Mouse (Mus musculus): ENCODE measurements around the gene Ttyh1. TPM values are rescaled to one million over a fixed set of nuclear protein-coding genes. Genes with fewer than 3 reads are reported as not detected.

The Ttyh1 gene
- polyA plus RNA-seq, 1 experiment from 2014 or later = 1.1 TPM

GRCm38 (mm10) chr7:4148341-4149208, 29.4 kb downstream of the Ttyh1 start:
- H3K36me3 ChIP-seq (ENCODE audit: insufficient read depth, low read length) = peaks cover 38% of the 10 kb centered on the region
- H3K4me3 ChIP-seq (ENCODE audit: low read depth, low read length) = peak overlapping the region; percentile 76
- H3K9ac ChIP-seq (replicated peaks; ENCODE audit: low read depth) = peak overlapping the region; percentile 79
- H3K27me3 ChIP-seq (replicated peaks; ENCODE audit: insufficient read depth, low read length) = no peaks in the 10 kb centered on the region
- H3K4me2 ChIP-seq (replicated peaks; ENCODE audit: low read depth, low read length) = peak overlapping the region; percentile 84
- ATAC-seq = peak; percentile 10
- WGBS = 27% methylated on average over 18 of the region's 18 CpGs
- no peaks in the 10 kb centered on the region for H3K9me3 ChIP-seq (ENCODE audit: low read length)
- peak; percentile 76 for DNase-seq (ENCODE audit: low spot score)
- TF ChIP-seq CTCF (IDR thresholded peaks at IDR 0.05) (no peak), EP300 (IDR thresholded peaks at IDR 0.05) (no peak)
- peak overlapping the region; percentile 99 for H3K27ac ChIP-seq (ENCODE audit: low read length)
- peaks cover 6% of the 10 kb centered on the region; the same call in 1 of the 2 replicates for H3K4me1 ChIP-seq (ENCODE audit: insufficient read depth, low read depth, low read length)

- H3K4me1 ChIP-seq (ENCODE audit: insufficient read depth, low read depth, low read length) = peaks cover 6% of the 10 kb centered on the region; the same call in 1 of the 2 replicates
- H3K9ac ChIP-seq (replicated peaks; ENCODE audit: low read depth) = peak overlapping the region; percentile 79
- no peaks in the 10 kb centered on the region for H3K9me3 ChIP-seq (ENCODE audit: low read length)
- no peaks in the 10 kb centered on the region for H3K27me3 ChIP-seq (replicated peaks; ENCODE audit: insufficient read depth, low read length)
- TF ChIP-seq EP300 (IDR thresholded peaks at IDR 0.05) (no peak; the same call in 1 of the 2 replicates), CTCF (IDR thresholded peaks at IDR 0.05) (no peak)
- peak overlapping the region; percentile 84 for H3K4me2 ChIP-seq (replicated peaks; ENCODE audit: low read depth, low read length)
- WGBS = under 1% methylated on average over 64 of the region's 64 CpGs
- peak overlapping the region; percentile 76 for H3K4me3 ChIP-seq (ENCODE audit: low read depth, low read length)
- peaks cover 30% of the 10 kb centered on the region for H3K36me3 ChIP-seq (ENCODE audit: insufficient read depth, low read length)
- peak; percentile 97 for DNase-seq (ENCODE audit: low spot score)
- peak overlapping the region; percentile 99 for H3K27ac ChIP-seq (ENCODE audit: low read length)
- peak; percentile 83 for ATAC-seq
These were observed 30.2 kb downstream of the Ttyh1 start for GRCm38 (mm10) chr7:4149209-4150054.

GRCm38 (mm10) chr7:4150059-4150541, 30.9 kb downstream of the Ttyh1 start, which contains the start of gene Leng9:
Gene Leng9 (minus strand): TSS chr7:4150374.
- Histone ChIP-seq H3K4me1 (ENCODE audit: insufficient read depth, low read depth, low read length) (peaks cover 6% of the 10 kb centered on the region; the same call in 1 of the 2 replicates), H3K27me3 (replicated peaks; ENCODE audit: insufficient read depth, low read length) (no peaks in the 10 kb centered on the region), H3K4me3 (ENCODE audit: low read depth, low read length) (peak within 1 kb of the TSS; percentile 76), H3K27ac (ENCODE audit: low read length) (peak within 1 kb of the TSS; percentile 99), H3K4me2 (replicated peaks; ENCODE audit: low read depth, low read length) (peak within 1 kb of the TSS; percentile 84), H3K9ac (replicated peaks; ENCODE audit: low read depth) (peak within 1 kb of the TSS; percentile 79), H3K36me3 (ENCODE audit: insufficient read depth, low read length) (peaks cover 23% of the 10 kb centered on the region), H3K9me3 (ENCODE audit: low read length) (no peaks in the 10 kb centered on the region)
- TF ChIP-seq EP300 (IDR thresholded peaks at IDR 0.05) = no peak
- no peak for TF ChIP-seq CTCF (IDR thresholded peaks at IDR 0.05)
- DNase-seq (ENCODE audit: low spot score) (peak; percentile 64), ATAC-seq (peak; percentile 40)
- WGBS = 1% methylated on average over 14 of the region's 14 CpGs

- peaks cover 6% of the 10 kb centered on the region; the same call in 1 of the 2 replicates for H3K4me1 ChIP-seq (ENCODE audit: insufficient read depth, low read depth, low read length)
- no peak overlapping the region for H3K9ac ChIP-seq (replicated peaks; ENCODE audit: low read depth)
- H3K36me3 ChIP-seq (ENCODE audit: insufficient read depth, low read length) = peaks cover 17% of the 10 kb centered on the region
- H3K9me3 ChIP-seq (ENCODE audit: low read length) = no peaks in the 10 kb centered on the region
- H3K4me3 ChIP-seq (ENCODE audit: low read depth, low read length) = peak overlapping the region; percentile 76
- 13% methylated on average over 14 of the region's 14 CpGs for WGBS
- H3K27me3 ChIP-seq (replicated peaks; ENCODE audit: insufficient read depth, low read length) = no peaks in the 10 kb centered on the region
- H3K27ac ChIP-seq (ENCODE audit: low read length) = peak overlapping the region; percentile 99; the same call in 1 of the 2 replicates
- TF ChIP-seq CTCF (IDR thresholded peaks at IDR 0.05) = no peak
- TF ChIP-seq EP300 (IDR thresholded peaks at IDR 0.05) = no peak
- H3K4me2 ChIP-seq (replicated peaks; ENCODE audit: low read depth, low read length) = peak overlapping the region; percentile 84
- DNase-seq (ENCODE audit: low spot score) = peak; percentile 70
- peak; percentile 16; the same call in 1 of the 2 replicates for ATAC-seq
These were observed 31.6 kb downstream of the Ttyh1 start for GRCm38 (mm10) chr7:4150811-4151221.

- 29% methylated on average over 22 of the region's 22 CpGs for WGBS
- Histone ChIP-seq H3K4me3 (ENCODE audit: low read depth, low read length) (no peak overlapping the region), H3K9ac (replicated peaks; ENCODE audit: low read depth) (no peak overlapping the region), H3K4me1 (ENCODE audit: insufficient read depth, low read depth, low read length) (peaks cover 6% of the 10 kb centered on the region; the same call in 1 of the 2 replicates), H3K27me3 (replicated peaks; ENCODE audit: insufficient read depth, low read length) (no peaks in the 10 kb centered on the region), H3K27ac (ENCODE audit: low read length) (no peak overlapping the region), H3K4me2 (replicated peaks; ENCODE audit: low read depth, low read length) (peak overlapping the region; percentile 84), H3K9me3 (ENCODE audit: low read length) (no peaks in the 10 kb centered on the region), H3K36me3 (ENCODE audit: insufficient read depth, low read length) (peaks cover 15% of the 10 kb centered on the region)
- DNase-seq (ENCODE audit: low spot score) (no peak), ATAC-seq (no peak)
- TF ChIP-seq CTCF (IDR thresholded peaks at IDR 0.05) = no peak
- TF ChIP-seq EP300 (IDR thresholded peaks at IDR 0.05) = no peak
These were observed 32.0 kb downstream of the Ttyh1 start for GRCm38 (mm10) chr7:4151241-4151640.
